Mouse (Mus musculus) CH12.LX (cell line): ENCODE data around the gene Naa10. TPM values are rescaled to one million over a fixed set of nuclear protein-coding genes. Genes with fewer than 3 reads are reported as not detected.

Source experiments
- DNase-seq: peaks from one replicate; pipeline ENCODE4 v3.0.0-alpha.2; 2013; ENCODE audit errors: extremely low read depth
- H3K27ac ChIP-seq: 2 replicates; pipeline ENCODE4 v1.5.1; 2012; ENCODE audit warnings: low read depth, mild to moderate bottlenecking, control low read depth, moderate library complexity; ENCODE audit not compliant: insufficient read depth
- H3K27me3 ChIP-seq: replicated peaks from 2 replicates; pipeline ENCODE3; 2012; ENCODE audit warnings: inconsistent platforms
- H3K36me3 ChIP-seq, 2 experiments: replicated peaks in 1 of 2; 2 replicates each; pipeline versions ENCODE3 to v1.6.1; 2012; ENCODE audit warnings: inconsistent platforms in 1 of 2, low read length in 1 of 2, mild to moderate bottlenecking in 1 of 2, mixed read lengths in 1 of 2, moderate library complexity in 1 of 2; ENCODE audit not compliant: control insufficient read depth in 1 of 2, insufficient read depth in 1 of 2
- H3K4me1 ChIP-seq, 2 experiments: 2 replicates each; pipeline ENCODE4 v1.6.1; 2012; ENCODE audit warnings: inconsistent platforms in 1 of 2, moderate library complexity in 1 of 2; ENCODE audit not compliant: insufficient read depth in 2 of 2, control insufficient read depth in 1 of 2
- H3K4me2 ChIP-seq: 2 replicates; pipeline ENCODE4 v1.6.1; 2012; ENCODE audit warnings: low read depth, mild to moderate bottlenecking, control low read depth; ENCODE audit not compliant: poor library complexity, insufficient read depth, severe bottlenecking
- H3K4me3 ChIP-seq, 3 experiments: fragments of 150-350 bp in 1 of 3; sonication (generic) in 1 of 3; replicated peaks in 1 of 3; 2 replicates each; pipeline versions ENCODE3 to v1.5.1; 2011 to 2012; ENCODE audit warnings: low read depth in 2 of 3, low read length in 2 of 3, mild to moderate bottlenecking in 2 of 3, moderate library complexity in 2 of 3, control low read depth in 1 of 3, improper control_type of control experiment in 1 of 3, inconsistent platforms in 1 of 3, mixed read lengths in 1 of 3; ENCODE audit not compliant: poor library complexity in 1 of 3
- H3K79me2 ChIP-seq: replicated peaks from 2 replicates; pipeline ENCODE4 v1.6.1; 2012; ENCODE audit warnings: mild to moderate bottlenecking, moderate library complexity; ENCODE audit not compliant: control insufficient read depth, poor library complexity, insufficient read depth, severe bottlenecking; ENCODE audit errors: extremely low read depth
- H3K9ac ChIP-seq: 2 replicates; pipeline ENCODE4 v1.6.1; 2012; ENCODE audit warnings: low read depth, mild to moderate bottlenecking, control low read depth, moderate library complexity; ENCODE audit not compliant: insufficient read depth
- H3K9me3 ChIP-seq: replicated peaks from 2 replicates; pipeline ENCODE3; 2012; ENCODE audit warnings: low read length, inconsistent platforms, mixed read lengths
- BHLHE40 ChIP-seq: IDR thresholded peaks from 2 replicates; pipeline ENCODE4 v1.6.1; 2011; ENCODE audit warnings: mild to moderate bottlenecking, low read depth, low read length, improper control_type of control experiment
- CHD1 ChIP-seq: IDR thresholded peaks from 2 replicates; pipeline ENCODE4 v1.6.1; 2012; ENCODE audit warnings: low read depth, low read length, improper control_type of control experiment, inconsistent platforms
- ELF1 ChIP-seq: IDR thresholded peaks from 2 replicates; pipeline ENCODE4 v1.6.1; 2014; ENCODE audit warnings: low read depth, mild to moderate bottlenecking, inconsistent platforms, low read length, improper control_type of control experiment
- GABPA ChIP-seq: IDR thresholded peaks from 2 replicates; pipeline ENCODE4 v1.6.1; 2012; ENCODE audit warnings: low read depth, low read length, improper control_type of control experiment, inconsistent platforms; ENCODE audit not compliant: insufficient replicate concordance
- HCFC1 ChIP-seq: IDR thresholded peaks from 2 replicates; pipeline ENCODE4 v1.6.1; 2012; ENCODE audit warnings: low read depth, mild to moderate bottlenecking, inconsistent platforms, low read length, improper control_type of control experiment
- IRF4 ChIP-seq: IDR thresholded peaks from 2 replicates; pipeline ENCODE4 v1.6.1; 2014; ENCODE audit warnings: low read depth, mild to moderate bottlenecking, inconsistent platforms, low read length, improper control_type of control experiment
- JUN ChIP-seq: IDR thresholded peaks from 2 replicates; pipeline ENCODE4 v1.6.1; 2011; ENCODE audit warnings: low read depth, mild to moderate bottlenecking, low read length, improper control_type of control experiment, moderate library complexity; ENCODE audit not compliant: insufficient read depth
- MAFK ChIP-seq: IDR thresholded peaks from 2 replicates; pipeline ENCODE4 v1.6.1; 2011; ENCODE audit warnings: low read length, improper control_type of control experiment; ENCODE audit not compliant: insufficient replicate concordance
- MAX ChIP-seq: IDR thresholded peaks from 2 replicates; pipeline ENCODE4 v1.6.1; 2011; ENCODE audit warnings: low read length, improper control_type of control experiment
- MAZ ChIP-seq: IDR thresholded peaks from 2 replicates; pipeline ENCODE4 v1.6.1; 2012; ENCODE audit warnings: low read depth, mild to moderate bottlenecking, inconsistent platforms, low read length, improper control_type of control experiment, moderate library complexity
- MXI1 ChIP-seq: IDR thresholded peaks from 2 replicates; pipeline ENCODE4 v1.6.1; 2011; ENCODE audit warnings: mild to moderate bottlenecking, low read depth, low read length, improper control_type of control experiment
- NELFE ChIP-seq: IDR thresholded peaks from 2 replicates; pipeline ENCODE4 v1.6.1; 2011; ENCODE audit warnings: low read depth, low read length, improper control_type of control experiment
- NRF1 ChIP-seq: IDR thresholded peaks from 2 replicates; pipeline ENCODE4 v1.6.1; 2014; ENCODE audit warnings: low read depth, mild to moderate bottlenecking, inconsistent platforms, low read length, improper control_type of control experiment, moderate library complexity
- PAX5 ChIP-seq: IDR thresholded peaks from 2 replicates; pipeline ENCODE4 v1.6.1; 2012; ENCODE audit warnings: low read length, inconsistent platforms, mixed read lengths
- POLR2A ChIP-seq: IDR thresholded peaks from 2 replicates; pipeline ENCODE4 v1.6.1; 2011; ENCODE audit warnings: low read depth, mild to moderate bottlenecking, improper control_type of control experiment, low read length
- POLR2AphosphoS2 ChIP-seq: IDR thresholded peaks from 2 replicates; pipeline ENCODE4 v1.6.1; 2011; ENCODE audit warnings: low read depth, low read length, improper control_type of control experiment
- RCOR1 ChIP-seq: conservative IDR thresholded peaks from 2 replicates; pipeline ENCODE4 v1.6.1; 2012; ENCODE audit warnings: low read depth, mild to moderate bottlenecking, inconsistent platforms, low read length, improper control_type of control experiment
- SIN3A ChIP-seq: IDR thresholded peaks from 2 replicates; pipeline ENCODE4 v1.6.1; 2012; ENCODE audit warnings: low read length, improper control_type of control experiment, inconsistent platforms
- SMC3 ChIP-seq: IDR thresholded peaks from 2 replicates; pipeline ENCODE4 v1.6.1; 2011; ENCODE audit warnings: low read depth, low read length, improper control_type of control experiment
- TBP ChIP-seq: conservative IDR thresholded peaks from 2 replicates; pipeline ENCODE4 v1.6.1; 2011; ENCODE audit warnings: low read depth, low read length, improper control_type of control experiment
- UBTF ChIP-seq: IDR thresholded peaks from 2 replicates; pipeline ENCODE4 v1.6.1; 2012; ENCODE audit warnings: low read depth, mild to moderate bottlenecking, inconsistent platforms, low read length, improper control_type of control experiment, moderate library complexity
- USF2 ChIP-seq: conservative IDR thresholded peaks from 2 replicates; pipeline ENCODE4 v1.6.1; 2011; ENCODE audit warnings: low read depth, low read length, improper control_type of control experiment
- ZMIZ1 ChIP-seq: IDR thresholded peaks from 2 replicates; pipeline ENCODE4 v1.6.1; 2012; ENCODE audit warnings: low read depth, mild to moderate bottlenecking, inconsistent platforms, low read length, improper control_type of control experiment
- dilution Hi-C: fragments of 300-500 bp; cut with MboI; formaldehyde crosslinking; loops from 2 replicates; pipeline ENCODE4 v1.14.3; 2020; ENCODE audit warnings: low sequenced_read_pairs; ENCODE audit not compliant: extremely low pct_unique_long_range_greater_than_20kb, extremely low pct_ligation_motif_present
- in situ Hi-C: fragments of 300-500 bp; cut with MboI; formaldehyde crosslinking; loops from 3 replicates; pipeline ENCODE4 v1.14.3; 2019; ENCODE audit warnings: low sequenced_read_pairs, low pct_ligation_motif_present, low pct_unique_long_range_greater_than_20kb, mixed read lengths
- polyA plus RNA-seq: library from polyadenylated mRNA; unstranded; fragments of >175 nt; gene quantifications from 2 replicates; pipeline ENCODE4 v1.2.1, GENCODE M21; 2012; ENCODE audit warnings: low read depth; ENCODE audit not compliant: insufficient read length
- total RNA-seq, 2 experiments: library from RNA; depleted of rRNA; stranded (reverse); fragments of 300-350 nt in 1 of 2; fragments of >200 nt in 1 of 2; gene quantifications; 2 replicates each; pipeline ENCODE4 v1.2.3; 2012 to 2014

Gene Naa10
- total and polyA plus RNA-seq, 3 experiments = 144 to 166 (median 148) TPM

- peaks cover 8 to 55% of the 10 kb centered on the region in 2 experiments; a peak in 3 of 4 replicates for H3K4me1 ChIP-seq
- dilution Hi-C loops = no loop called here
- TF ChIP-seq PAX5 (no peak), SIN3A (no peak), MAFK (no peak), IRF4 (no peak), MAZ (no peak), SMC3 (no peak), POLR2A (no peak), GABPA (no peak), RCOR1 (no peak), MXI1 (no peak), ZMIZ1 (no peak), UBTF (no peak), USF2 (no peak), ELF1 (no peak), NRF1 (no peak), POLR2AphosphoS2 (no peak), MAX (no peak), CHD1 (no peak), HCFC1 (no peak), NELFE (no peak)
- TF ChIP-seq, all 38 proteins: peak for 0
- H3K79me2 ChIP-seq = peaks cover 63% of the 10 kb centered on the region
- no peaks in the 10 kb centered on the region for H3K27me3 ChIP-seq
- in situ Hi-C loops = no loop called here
- no peak for DNase-seq
- H3K27ac ChIP-seq = no peak overlapping the region
- no peaks in the 10 kb centered on the region for H3K9me3 ChIP-seq
- peak overlapping the region; percentile 84 for H3K9ac ChIP-seq
- H3K4me3 ChIP-seq = peak overlapping the region; percentile 23 to 96 (median 74)
- H3K4me2 ChIP-seq = peak overlapping the region; percentile 94
- H3K36me3 ChIP-seq = peaks cover 42 to 49% of the 10 kb centered on the region in 2 experiments
Observed at GRCm38 (mm10) chrX:73964363-73964762, 42.6 kb upstream of the Naa10 start.

GRCm38 (mm10) chrX:73954988-73955387 is 33.2 kb upstream of the Naa10 start:
- no peak overlapping the region for H3K27ac ChIP-seq
- H3K4me3 ChIP-seq = no peak overlapping the region
- DNase-seq = no peak
- H3K9me3 ChIP-seq = no peaks in the 10 kb centered on the region
- no peaks in the 10 kb centered on the region for H3K27me3 ChIP-seq
- H3K36me3 ChIP-seq = peaks cover 91 to 94% of the 10 kb centered on the region in 2 experiments
- H3K4me2 ChIP-seq = no peak overlapping the region
- no peak for TF ChIP-seq MAX
- TF ChIP-seq IRF4 = no peak
- TF ChIP-seq JUN = no peak
- no peak for TF ChIP-seq TBP
- no peak for TF ChIP-seq ELF1
- no peak for TF ChIP-seq NRF1
- no peak for TF ChIP-seq CHD1
- no peak for TF ChIP-seq BHLHE40
- no peak for TF ChIP-seq UBTF
- TF ChIP-seq, all 38 proteins: peak for 0
- dilution Hi-C loops (no loop called here), in situ Hi-C loops (no loop called here)
- no peak overlapping the region for H3K9ac ChIP-seq
- H3K4me1 ChIP-seq = peaks cover under 1% of the 10 kb centered on the region in 2 experiments; a peak in 1 of 4 replicates
- H3K79me2 ChIP-seq = peaks cover 15% of the 10 kb centered on the region
